Mouse (Mus musculus) spleen, adult 2 months (tissue): ENCODE results near the gene Tbk1.

ENCODE experiments used
- CTCF ChIP-seq: fragments of 200-500 bp; IDR thresholded peaks from 2 replicates; pipeline ENCODE4 v1.5.1; 2011; ENCODE audit warnings: mild to moderate bottlenecking, inconsistent platforms; ENCODE audit not compliant: insufficient read depth, insufficient read length, insufficient replicate concordance; ENCODE audit errors: extremely low read depth
- POLR2A ChIP-seq: fragments of 200-500 bp; IDR thresholded peaks from 2 replicates; pipeline ENCODE4 v1.6.1; 2011; ENCODE audit warnings: low read depth, low read length, inconsistent platforms

DNA sequence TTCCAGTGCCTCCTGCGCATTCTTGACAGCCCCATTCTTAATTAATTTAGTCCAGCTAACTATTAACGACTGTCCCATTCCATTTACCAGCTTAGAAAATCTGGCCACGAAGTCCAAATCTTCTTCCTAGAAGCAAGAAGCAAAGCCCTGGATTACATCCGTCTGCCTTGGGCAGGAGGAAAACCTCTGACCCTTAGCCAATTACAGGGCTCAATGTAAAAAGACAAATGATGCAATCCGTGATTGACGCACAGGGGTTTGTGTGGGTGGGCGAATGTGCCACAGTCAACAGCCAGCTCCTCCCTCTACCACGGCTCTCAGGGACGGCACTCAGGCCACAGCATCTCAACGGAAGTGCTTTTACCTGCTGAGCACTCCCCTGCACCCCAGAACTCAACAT is 25.0 kb upstream of the Tbk1 start:
- no peak for TF ChIP-seq POLR2A
- no peak for TF ChIP-seq CTCF
